Mouse (Mus musculus) ES-Bruce4 (cell line): ENCODE measurements around the gene 1700001L19Rik. TPM values are rescaled to one million over a fixed set of nuclear protein-coding genes. Genes with fewer than 3 reads are reported as not detected.

Source experiments
- H3K27ac ChIP-seq: 2 replicates; pipeline ENCODE4 v1.5.1; 2012; ENCODE audit warnings: low read length, inconsistent platforms; ENCODE audit not compliant: insufficient read depth
- H3K27me3 ChIP-seq: 2 replicates; pipeline ENCODE4 v1.6.1; 2012; ENCODE audit warnings: mild to moderate bottlenecking, low read length, inconsistent platforms; ENCODE audit not compliant: control insufficient read depth, poor library complexity, insufficient read depth, severe bottlenecking
- H3K36me3 ChIP-seq: 2 replicates; pipeline ENCODE4 v1.6.1; 2012; ENCODE audit warnings: inconsistent platforms, mild to moderate bottlenecking, low read length, moderate library complexity; ENCODE audit not compliant: control insufficient read depth, poor library complexity, insufficient read depth, severe bottlenecking
- H3K4me1 ChIP-seq: one replicate; pipeline ENCODE4 v1.8.1; 2011; ENCODE audit warnings: low read length; ENCODE audit not compliant: control insufficient read depth, insufficient read depth
- H3K4me3 ChIP-seq: 2 replicates; pipeline ENCODE4 v1.5.1; 2011; ENCODE audit warnings: low read depth, mild to moderate bottlenecking, low read length
- H3K9ac ChIP-seq: 2 replicates; pipeline ENCODE4 v1.6.1; 2012; ENCODE audit warnings: low read depth, mild to moderate bottlenecking, inconsistent platforms; ENCODE audit not compliant: poor library complexity, severe bottlenecking
- H3K9me3 ChIP-seq: replicated peaks from 2 replicates; pipeline ENCODE4 v1.6.1; 2012; ENCODE audit warnings: mild to moderate bottlenecking, low read length, inconsistent platforms; ENCODE audit not compliant: control insufficient read depth, poor library complexity, insufficient read depth, severe bottlenecking
- CTCF ChIP-seq: IDR thresholded peaks from one replicate; pipeline ENCODE4 v1.8.1; 2011; ENCODE audit warnings: low read depth, low read length
- EP300 ChIP-seq: IDR thresholded peaks from 2 replicates; pipeline ENCODE4 v1.6.1; 2011; ENCODE audit warnings: low read depth, low read length; ENCODE audit not compliant: insufficient read depth
- POLR2A ChIP-seq: IDR thresholded peaks from one replicate; pipeline ENCODE4 v1.8.1; 2011; ENCODE audit warnings: low read length; ENCODE audit not compliant: insufficient read depth
- polyA plus RNA-seq: library from polyadenylated mRNA; stranded (reverse); fragments of >200 nt; gene quantifications from 2 replicates; pipeline ENCODE4 v1.2.4, GENCODE M21; 2011; ENCODE audit warnings: low read depth; ENCODE audit not compliant: missing spikeins, insufficient read depth, insufficient read length

The 1700001L19Rik gene
- polyA plus RNA-seq, 1 experiment, result not detected

DNA sequence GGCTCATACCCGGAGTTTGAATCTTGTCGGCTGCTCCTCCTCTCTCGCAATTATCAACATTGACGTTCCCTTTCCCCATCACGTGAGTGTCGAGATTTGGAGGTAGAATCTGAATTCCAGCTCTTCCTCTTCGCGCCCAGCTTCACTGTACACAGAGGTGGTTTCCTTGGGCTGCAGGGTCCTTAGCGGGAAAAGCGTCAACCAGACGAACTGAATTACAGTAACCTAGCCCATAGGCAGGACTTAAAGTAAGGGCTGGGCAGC is 14.8 kb upstream of the 1700001L19Rik start:
- peaks cover 44% of the 10 kb centered on the region for H3K36me3 ChIP-seq
- H3K4me3 ChIP-seq, result peak overlapping the region; percentile 85
- TF ChIP-seq POLR2A (no peak), CTCF (no peak), EP300 (no peak)
- H3K9me3 ChIP-seq, result no peaks in the 10 kb centered on the region
- peak overlapping the region; percentile 69 for H3K9ac ChIP-seq
- H3K27ac ChIP-seq, result no peak overlapping the region
- no peaks in the 10 kb centered on the region for H3K27me3 ChIP-seq
- H3K4me1 ChIP-seq, result peaks cover 2% of the 10 kb centered on the region

DNA sequence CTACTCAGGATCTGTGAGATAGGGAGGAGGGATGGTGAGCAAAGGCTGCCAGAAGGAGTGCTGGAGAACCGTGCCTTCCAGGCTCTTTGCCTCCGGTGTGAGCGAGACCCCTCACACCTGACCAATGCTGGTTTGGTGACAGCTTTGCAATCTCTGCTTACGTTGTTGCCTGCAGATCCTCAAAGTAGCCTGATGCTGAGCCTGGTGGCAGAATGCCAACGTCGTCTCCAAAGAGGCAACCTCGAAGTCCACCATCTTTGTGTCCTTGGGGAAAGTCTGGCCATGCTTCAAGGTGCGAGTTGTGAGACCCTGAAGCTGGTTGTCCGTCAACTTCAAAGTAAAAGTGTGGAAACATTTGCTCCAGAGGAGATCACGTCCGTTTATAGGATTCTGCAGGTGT is 13.3 kb upstream of the 1700001L19Rik start:
- no peaks in the 10 kb centered on the region for H3K9me3 ChIP-seq
- H3K27ac ChIP-seq, result no peak overlapping the region
- H3K36me3 ChIP-seq, result peaks cover 48% of the 10 kb centered on the region
- H3K9ac ChIP-seq, result no peak overlapping the region
- no peak for TF ChIP-seq EP300
- H3K27me3 ChIP-seq, result no peaks in the 10 kb centered on the region
- H3K4me3 ChIP-seq, result no peak overlapping the region
- peaks cover 2% of the 10 kb centered on the region for H3K4me1 ChIP-seq

DNA sequence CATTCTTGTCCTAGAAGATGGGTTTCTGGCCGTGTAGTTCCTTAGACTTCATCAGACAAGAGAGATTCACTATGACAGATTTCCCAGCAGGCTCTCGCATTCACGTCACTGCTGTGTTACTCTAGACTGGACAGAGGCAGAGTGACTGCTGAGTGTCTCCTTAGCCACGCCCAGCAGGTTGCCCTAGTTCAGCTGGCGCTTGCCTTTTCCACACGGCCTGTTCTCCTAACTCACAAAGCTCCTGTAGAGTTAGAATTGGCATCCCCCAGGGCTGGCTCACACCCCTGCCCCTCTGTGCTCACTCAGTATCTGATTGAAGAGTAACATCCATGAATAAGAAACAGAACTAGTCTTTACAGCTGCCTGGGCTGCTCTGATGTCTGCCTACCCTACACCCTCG is 11.8 kb upstream of the 1700001L19Rik start:
- Histone ChIP-seq H3K4me1 (peaks cover 2% of the 10 kb centered on the region), H3K36me3 (peaks cover 56% of the 10 kb centered on the region), H3K27me3 (no peaks in the 10 kb centered on the region), H3K4me3 (no peak overlapping the region), H3K9ac (no peak overlapping the region), H3K27ac (no peak overlapping the region), H3K9me3 (no peaks in the 10 kb centered on the region)
- TF ChIP-seq POLR2A, result no peak
- no peak for TF ChIP-seq EP300
- no peak for TF ChIP-seq CTCF

DNA sequence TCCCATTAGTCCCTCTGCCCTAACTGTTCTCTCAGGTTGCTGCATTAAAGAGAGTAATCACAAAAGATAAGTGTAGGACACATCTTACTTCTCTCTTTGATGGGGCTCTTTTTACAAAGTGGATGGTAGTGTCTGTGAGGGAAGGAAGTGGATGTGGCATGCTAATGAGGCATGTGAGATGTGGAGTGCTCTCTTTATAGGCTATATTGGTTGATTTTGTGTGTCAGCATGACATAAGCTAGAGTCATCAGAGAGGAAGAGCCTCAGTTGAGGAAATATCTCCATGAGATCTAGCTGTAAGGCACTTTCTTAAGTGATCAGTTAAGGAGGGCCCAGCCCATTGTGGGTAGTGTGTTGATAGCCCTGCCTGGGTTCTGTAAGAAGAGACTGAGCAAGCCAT is 8.9 kb upstream of the 1700001L19Rik start:
- H3K27ac ChIP-seq, result no peak overlapping the region
- no peaks in the 10 kb centered on the region for H3K27me3 ChIP-seq
- no peak overlapping the region for H3K4me3 ChIP-seq
- peaks cover 69% of the 10 kb centered on the region for H3K36me3 ChIP-seq
- H3K4me1 ChIP-seq, result peaks cover 2% of the 10 kb centered on the region
- H3K9ac ChIP-seq, result no peak overlapping the region
- H3K9me3 ChIP-seq, result no peaks in the 10 kb centered on the region
- TF ChIP-seq EP300 (no peak), CTCF (no peak)

DNA sequence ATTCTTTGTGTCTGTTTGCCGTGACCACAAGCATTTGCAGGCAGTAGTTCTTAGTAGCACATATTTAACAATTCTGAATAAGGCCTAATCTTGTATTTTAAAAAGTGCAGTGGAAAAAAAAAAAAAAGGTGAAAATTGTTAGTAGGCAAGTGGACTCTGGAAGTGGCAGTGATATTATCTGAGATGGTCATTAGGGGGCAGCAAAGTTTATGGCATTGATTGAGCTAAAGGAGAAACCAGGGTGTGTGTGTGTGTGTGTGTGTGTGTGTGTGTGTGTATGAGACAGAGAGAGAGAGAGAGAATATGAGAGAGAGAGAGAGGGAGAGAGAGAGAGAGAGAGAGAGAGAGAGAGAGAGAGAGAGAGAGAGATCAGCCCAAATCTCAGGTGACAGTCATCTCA is 3.4 kb upstream of the 1700001L19Rik start:
- Histone ChIP-seq H3K4me1 (no peaks in the 10 kb centered on the region), H3K27ac (no peak overlapping the region), H3K36me3 (peaks cover 29% of the 10 kb centered on the region), H3K9me3 (no peaks in the 10 kb centered on the region), H3K27me3 (no peaks in the 10 kb centered on the region), H3K9ac (no peak overlapping the region), H3K4me3 (no peak overlapping the region)
- TF ChIP-seq CTCF (no peak), POLR2A (no peak), EP300 (no peak)

DNA sequence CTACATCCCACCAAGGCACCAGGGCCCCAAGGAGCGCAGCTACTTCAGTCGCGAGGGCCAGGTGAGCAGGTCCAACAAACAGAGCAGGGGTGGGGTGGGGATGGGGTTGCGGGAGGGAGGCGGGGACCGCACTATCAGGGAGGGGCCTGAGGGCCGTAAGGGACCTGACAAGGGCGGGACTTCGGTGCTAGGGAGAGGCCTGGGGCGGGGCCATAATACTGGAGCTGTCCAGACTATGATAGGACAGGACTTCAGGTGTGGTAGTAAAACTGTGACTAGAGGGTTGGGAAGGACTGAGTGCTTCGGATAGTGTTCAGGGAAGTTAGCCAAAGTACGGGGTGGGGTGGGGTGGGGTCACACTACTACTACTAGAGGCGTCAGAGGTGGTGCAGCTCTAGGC is 446 bp downstream of the 1700001L19Rik start:
- H3K27me3 ChIP-seq, result no peaks in the 10 kb centered on the region
- H3K36me3 ChIP-seq, result no peaks in the 10 kb centered on the region
- no peaks in the 10 kb centered on the region for H3K9me3 ChIP-seq
- no peaks in the 10 kb centered on the region for H3K4me1 ChIP-seq
- no peak for TF ChIP-seq CTCF
- peak overlapping the region; percentile 60 for H3K4me3 ChIP-seq
- no peak overlapping the region for H3K9ac ChIP-seq
- H3K27ac ChIP-seq, result no peak overlapping the region

DNA sequence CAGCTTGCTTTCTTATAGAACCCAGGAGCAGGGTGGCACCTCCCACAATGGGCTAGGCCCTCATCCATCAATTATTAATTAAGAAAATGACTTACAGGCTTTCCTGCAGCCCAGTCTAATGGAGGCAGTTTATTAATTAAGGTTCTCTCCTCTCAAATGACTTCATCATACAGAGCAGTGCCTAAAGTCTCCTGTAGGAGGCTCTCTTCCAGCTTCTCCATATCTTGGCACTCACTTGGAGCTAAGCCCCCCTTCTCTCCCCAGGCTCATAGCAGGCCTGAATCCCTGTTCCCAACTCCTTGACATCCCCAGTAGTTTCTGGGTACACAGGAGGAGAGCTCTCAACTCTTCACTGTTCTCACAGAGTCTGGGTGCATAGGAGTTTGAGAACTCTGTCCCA is 1.7 kb downstream of the 1700001L19Rik start:
- no peaks in the 10 kb centered on the region for H3K9me3 ChIP-seq
- no peaks in the 10 kb centered on the region for H3K27me3 ChIP-seq
- no peaks in the 10 kb centered on the region for H3K4me1 ChIP-seq
- TF ChIP-seq POLR2A, result no peak
- TF ChIP-seq CTCF, result peak; percentile 4
- TF ChIP-seq EP300, result no peak
- H3K27ac ChIP-seq, result no peak overlapping the region
- no peaks in the 10 kb centered on the region for H3K36me3 ChIP-seq
- no peak overlapping the region for H3K9ac ChIP-seq
- no peak overlapping the region for H3K4me3 ChIP-seq
